ENCODE assay signal across 9 mouse cellular contexts in genomic region chrX:11807883-11808262, GRCm38 (mm10).
DNase-seq lines count a peak whose midpoint lies in the region; ATAC-seq and TF ChIP-seq lines count a peak whose summit lies in the region.
"Had no signal": no experiment of that assay in that cellular context is flagged by ENCODE, and none has a peak within 500 bp of the region (broad histone marks: within the 10 kb centered on the region; RNA-seq: fewer than 3 reads in every experiment).

No protein-coding gene starts in this region.

- 0 out of 2 replicates have a peak, but pooled peaks have one; percentile 19 for ATAC-seq in heart, embryonic 12.5 days (ENCODE audit: insufficient number of reproducible peaks, low FRiP score)
- ATAC-seq in forebrain, postnatal 0 days, result no peak; the same call in 1 of the 2 replicates
- no peak for ATAC-seq in liver, embryonic 15.5 days (ENCODE audit: insufficient read depth)
- ATAC-seq in activated CD4-positive, CD25-positive, alpha-beta regulatory T cell, adult 4 months, result no peak

- no peaks in the 10 kb centered on the region for H3K9me3 ChIP-seq in heart, embryonic 12.5 days (replicated peaks)
- no peaks in the 10 kb centered on the region for H3K9me3 ChIP-seq in forebrain, postnatal 0 days (ENCODE audit: low read length)
- no peaks in the 10 kb centered on the region for H3K9me3 ChIP-seq in liver, embryonic 15.5 days (replicated peaks)
- H3K9me3 ChIP-seq: G1E had no signal

- peaks cover 32% of the 10 kb centered on the region for H3K4me1 ChIP-seq in heart, embryonic 12.5 days (replicated peaks)
- H3K4me1 ChIP-seq in forebrain, postnatal 0 days (ENCODE audit: insufficient read depth), result no peaks in the 10 kb centered on the region
- no peaks in the 10 kb centered on the region for H3K4me1 ChIP-seq in liver, embryonic 15.5 days (replicated peaks)

- H3K27me3 ChIP-seq in heart, embryonic 12.5 days (replicated peaks), result peaks cover 85% of the 10 kb centered on the region
- H3K27me3 ChIP-seq in forebrain, postnatal 0 days (ENCODE audit: insufficient read depth, low read length), result no peaks in the 10 kb centered on the region
- peaks cover 60% of the 10 kb centered on the region for H3K27me3 ChIP-seq in liver, embryonic 15.5 days

- peak overlapping the region; percentile 78 for H3K4me2 ChIP-seq in heart, embryonic 12.5 days
- peak overlapping the region; percentile 62 for H3K4me2 ChIP-seq in forebrain, postnatal 0 days (ENCODE audit: low read depth)
- peak overlapping the region; percentile 62 for H3K4me2 ChIP-seq in liver, embryonic 15.5 days

- no peak for TF ChIP-seq CTCF in forebrain, postnatal 0 days (IDR thresholded peaks at IDR 0.05; ENCODE audit: low read depth)

- DNase-seq in heart, adult 18-20 months, result no peak
- peak; percentile 2 for DNase-seq in ES-CJ7 (ENCODE audit: low read depth, low spot score)
- DNase-seq in forebrain, postnatal 0 days, result no peak
- no peak for DNase-seq in urinary bladder, postnatal 4 days (ENCODE audit: low spot score in 2 of 2)
- no peak for DNase-seq in spleen, postnatal 4 days (ENCODE audit: low spot score in 2 of 2)

- H3K9ac ChIP-seq in heart, embryonic 12.5 days, result peak overlapping the region; percentile 67
- H3K9ac ChIP-seq in forebrain, postnatal 0 days, result peak overlapping the region; percentile 59
- no peak overlapping the region for H3K9ac ChIP-seq in liver, embryonic 15.5 days

- WGBS in heart, embryonic 12.5 days, result 18% methylated on average over 7 of the region's 9 CpGs
- WGBS in forebrain, postnatal 0 days, result 16% methylated on average over 9 of the region's 9 CpGs
- 15% methylated on average over 9 of the region's 9 CpGs for WGBS in liver, embryonic 15.5 days (ENCODE audit: insufficient replicate concordance)

- H3K36me3 ChIP-seq in heart, embryonic 12.5 days, result no peaks in the 10 kb centered on the region
- H3K36me3 ChIP-seq in forebrain, postnatal 0 days (ENCODE audit: insufficient read depth), result no peaks in the 10 kb centered on the region
- H3K36me3 ChIP-seq in liver, embryonic 15.5 days (replicated peaks), result no peaks in the 10 kb centered on the region
- H3K36me3 ChIP-seq: G1E had no signal

- peak overlapping the region; percentile 55 for H3K4me3 ChIP-seq in heart, embryonic 12.5 days
- H3K4me3 ChIP-seq in forebrain, postnatal 0 days (ENCODE audit: low read depth, low read length), result peak overlapping the region; percentile 44
- H3K4me3 ChIP-seq in liver, embryonic 15.5 days (replicated peaks), result peak overlapping the region; percentile 46

- H3K27ac ChIP-seq in heart, embryonic 12.5 days (ENCODE audit: poor library complexity, severe bottlenecking), result peak overlapping the region; percentile 76; the same call in 1 of the 2 replicates
- H3K27ac ChIP-seq in forebrain, postnatal 0 days (ENCODE audit: low read depth, low read length), result peak overlapping the region; percentile 67; the same call in 1 of the 2 replicates
- H3K27ac ChIP-seq in liver, embryonic 15.5 days (replicated peaks), result no peak overlapping the region
